Mouse (Mus musculus) intestine, embryonic 16.5 days (tissue): ENCODE results near the gene Slc36a3. TPM values are rescaled to one million over a fixed set of nuclear protein-coding genes. Genes with fewer than 3 reads are reported as not detected.

Experiments
- ATAC-seq: fragments of 200-750 bp; cut with Nextera tagmentation; 2 replicates; pipeline ENCODE4 v1.8.0; 2017; ENCODE audit warnings: moderate TSS enrichment, moderate library complexity
- H3K27ac ChIP-seq: fragments of 300-500 bp; sonication (generic); 2 replicates; pipeline ENCODE4 v1.5.1; 2014; ENCODE audit warnings: mild to moderate bottlenecking, low read length
- H3K27me3 ChIP-seq: fragments of 300-500 bp; sonication (generic); replicated peaks from 2 replicates; pipeline ENCODE4 v1.6.1; 2014; ENCODE audit warnings: low read length, control low read depth, mixed read lengths; ENCODE audit not compliant: control insufficient read depth, insufficient read depth
- H3K36me3 ChIP-seq: fragments of 300-500 bp; sonication (generic); 2 replicates; pipeline ENCODE4 v1.6.1; 2014; ENCODE audit warnings: low read length, control low read depth; ENCODE audit not compliant: control insufficient read depth, insufficient read depth
- H3K4me1 ChIP-seq: fragments of 300-500 bp; sonication (generic); 2 replicates; pipeline ENCODE4 v1.6.1; 2014; ENCODE audit warnings: low read length, control low read depth, mixed read lengths; ENCODE audit not compliant: control insufficient read depth, insufficient read depth
- H3K4me2 ChIP-seq: fragments of 300-500 bp; sonication (generic); 2 replicates; pipeline ENCODE4 v1.6.1; 2014; ENCODE audit warnings: low read depth, low read length, control low read depth
- H3K4me3 ChIP-seq: fragments of 300-500 bp; sonication (generic); 2 replicates; pipeline ENCODE4 v1.5.1; 2014; ENCODE audit warnings: mild to moderate bottlenecking, low read length
- H3K9ac ChIP-seq: fragments of 300-500 bp; sonication (generic); 2 replicates; pipeline ENCODE4 v1.6.1; 2014; ENCODE audit warnings: low read depth, low read length
- H3K9me3 ChIP-seq: fragments of 300-500 bp; sonication (generic); 2 replicates; pipeline ENCODE4 v1.6.1; 2016; ENCODE audit warnings: low read length, control low read depth; ENCODE audit not compliant: control insufficient read depth
- WGBS: fragments of 180-500 bp; shearing (Covaris S2); extraction: QIAGEN DNeasy Blood & Tissue Kit; methylation state at CpG from one replicate; pipeline ENCODE4 v1.1.7; 2014; 5-methylcytosine and 5-hydroxymethylcytosine counted together
- polyA plus RNA-seq: library from polyadenylated mRNA; unstranded; fragments of >200 nt; fragmentation: Nextera tagmentation; extraction: Ambion mirVana; gene quantifications from 2 replicates; pipeline ENCODE4 v1.2.1, GENCODE M21; 2015

Slc36a3 gene
- polyA plus RNA-seq, 1 experiment from 2014 or later, result not detected

DNA sequence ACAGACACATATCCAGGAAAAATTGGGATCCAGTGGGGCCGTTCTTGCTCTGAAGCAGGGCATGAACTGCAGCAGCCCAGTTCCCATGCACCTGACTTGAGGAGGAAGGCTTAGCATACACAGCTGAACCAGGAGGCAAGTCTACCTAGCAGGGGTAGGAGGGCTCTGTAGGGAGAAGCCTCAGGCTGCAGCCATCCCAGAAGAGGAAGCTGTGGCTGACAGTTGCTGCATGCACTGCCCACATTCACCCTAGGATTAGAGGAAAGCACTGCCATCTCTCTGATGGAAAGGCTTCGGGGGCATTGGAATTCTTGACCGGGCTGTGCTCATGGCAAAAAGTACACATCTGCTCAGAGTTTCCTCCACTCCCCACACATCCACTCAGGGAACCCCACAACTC is 28.3 kb upstream of the Slc36a3 start:
- no peak overlapping the region for H3K27ac ChIP-seq
- H3K9ac ChIP-seq, result no peak overlapping the region
- 0 out of 2 replicates have a peak, but pooled peaks cover 2% of the 10 kb centered on the region for H3K4me1 ChIP-seq
- no peak overlapping the region for H3K4me3 ChIP-seq
- H3K4me2 ChIP-seq, result no peak overlapping the region
- H3K9me3 ChIP-seq, result no peaks in the 10 kb centered on the region
- no peaks in the 10 kb centered on the region for H3K27me3 ChIP-seq
- ATAC-seq, result no peak
- H3K36me3 ChIP-seq, result no peaks in the 10 kb centered on the region
- WGBS, result 75% methylated on average over 3 of the region's 3 CpGs

DNA sequence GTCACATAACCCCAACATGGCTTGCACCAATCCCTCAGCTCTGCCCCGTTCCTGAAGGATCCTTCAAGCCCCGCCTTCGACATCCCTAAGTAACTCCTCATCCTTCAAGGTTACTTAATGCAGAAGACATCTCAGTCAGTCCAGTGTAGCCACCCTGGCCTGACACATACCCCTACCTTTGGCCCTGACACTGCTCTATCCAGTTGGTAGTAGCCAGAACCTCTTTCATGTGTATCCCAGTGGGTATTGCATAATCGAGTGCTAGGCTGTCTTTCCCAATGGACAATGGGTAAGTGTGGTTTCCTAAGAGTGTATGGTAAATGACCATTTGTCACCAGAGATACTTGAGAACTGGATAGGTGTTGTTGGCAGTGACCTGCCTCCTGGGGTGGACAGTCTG is 27.3 kb upstream of the Slc36a3 start:
- H3K4me2 ChIP-seq, result no peak overlapping the region

DNA sequence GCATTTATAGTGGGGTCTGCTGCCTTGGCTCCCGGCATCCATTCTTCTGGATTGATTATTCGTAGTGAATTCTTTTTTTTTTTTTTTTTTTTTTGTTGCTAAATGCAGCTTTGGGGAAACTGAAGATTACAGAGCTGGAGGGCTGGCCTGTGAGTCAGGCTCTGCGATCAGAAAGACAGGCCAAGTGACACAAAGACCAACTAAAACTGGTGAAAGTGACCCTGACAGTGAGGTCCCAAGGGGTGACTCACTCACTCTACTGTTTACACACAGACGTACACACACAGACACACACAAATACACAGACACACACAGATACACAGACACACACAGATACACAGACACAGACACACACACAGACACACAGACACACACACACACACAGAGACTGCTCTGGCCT is 19.0 kb upstream of the Slc36a3 start:
- H3K4me3 ChIP-seq, result no peak overlapping the region
- H3K36me3 ChIP-seq, result no peaks in the 10 kb centered on the region
- H3K9me3 ChIP-seq, result no peaks in the 10 kb centered on the region
- 72% methylated on average over 4 of the region's 4 CpGs for WGBS
- no peak for ATAC-seq
- H3K27ac ChIP-seq, result no peak overlapping the region
- no peaks in the 10 kb centered on the region for H3K4me1 ChIP-seq
- H3K27me3 ChIP-seq, result no peaks in the 10 kb centered on the region
- H3K4me2 ChIP-seq, result no peak overlapping the region
- no peak overlapping the region for H3K9ac ChIP-seq

More for the DNA sequence above, 27.3 kb upstream of the Slc36a3 start:
- no peaks in the 10 kb centered on the region for H3K36me3 ChIP-seq
- no peaks in the 10 kb centered on the region for H3K27me3 ChIP-seq
- no peak overlapping the region for H3K4me3 ChIP-seq
- H3K9ac ChIP-seq, result no peak overlapping the region
- no peaks in the 10 kb centered on the region for H3K4me1 ChIP-seq
- no peaks in the 10 kb centered on the region for H3K9me3 ChIP-seq
- 83% methylated on average over 4 of the region's 4 CpGs for WGBS
- H3K27ac ChIP-seq, result no peak overlapping the region
- ATAC-seq, result no peak

DNA sequence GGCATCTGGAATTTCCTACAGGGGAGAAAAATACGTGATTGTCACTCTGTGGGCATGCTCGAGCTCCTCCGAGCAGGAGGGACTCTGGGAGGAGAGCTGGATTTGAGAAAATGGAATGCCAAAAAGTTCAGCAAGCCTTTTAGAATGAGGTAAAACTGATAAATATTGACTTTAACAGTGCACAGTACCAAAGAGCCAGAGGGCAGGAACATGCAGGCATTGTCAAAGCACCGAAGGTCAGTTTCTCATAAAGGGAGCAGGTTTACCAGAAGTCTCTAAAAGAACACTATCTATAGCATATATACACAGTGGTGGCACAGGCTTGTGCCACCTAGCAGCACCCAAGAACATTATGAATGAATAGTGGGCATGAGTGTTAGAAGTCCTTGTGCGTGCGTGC is 17.4 kb upstream of the Slc36a3 start:
- H3K9ac ChIP-seq, result no peak overlapping the region
- no peak for ATAC-seq
- no peak overlapping the region for H3K4me2 ChIP-seq
- WGBS, result 86% methylated on average over 6 of the region's 6 CpGs
- no peaks in the 10 kb centered on the region for H3K9me3 ChIP-seq
- no peaks in the 10 kb centered on the region for H3K4me1 ChIP-seq
- no peak overlapping the region for H3K4me3 ChIP-seq
- no peaks in the 10 kb centered on the region for H3K27me3 ChIP-seq
- no peaks in the 10 kb centered on the region for H3K36me3 ChIP-seq
- no peak overlapping the region for H3K27ac ChIP-seq

DNA sequence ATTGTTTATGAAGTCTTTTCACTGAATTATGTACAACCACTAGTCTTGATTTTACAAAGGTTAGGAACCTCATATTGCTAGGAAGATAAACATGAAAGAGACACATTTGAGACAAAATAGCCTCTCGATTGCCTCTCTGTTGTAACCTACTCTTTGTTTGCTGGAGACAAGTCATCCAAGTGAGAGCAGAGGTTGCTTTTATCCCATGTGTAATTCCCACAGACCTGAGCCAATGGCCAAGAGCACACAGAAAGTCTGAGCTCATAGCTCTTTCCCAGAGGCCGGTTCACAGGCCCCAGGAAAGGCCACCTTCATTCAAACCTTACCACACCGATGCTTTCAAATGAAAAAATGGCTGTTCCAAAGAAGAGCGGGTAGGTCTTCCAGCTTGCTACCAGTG is 17.0 kb upstream of the Slc36a3 start:
- Histone ChIP-seq H3K4me1 (no peaks in the 10 kb centered on the region), H3K27ac (no peak overlapping the region), H3K4me2 (no peak overlapping the region), H3K9ac (no peak overlapping the region), H3K27me3 (no peaks in the 10 kb centered on the region), H3K4me3 (no peak overlapping the region), H3K36me3 (no peaks in the 10 kb centered on the region), H3K9me3 (no peaks in the 10 kb centered on the region)
- ATAC-seq, result no peak
- WGBS, result 83% methylated on average over 4 of the region's 4 CpGs

DNA sequence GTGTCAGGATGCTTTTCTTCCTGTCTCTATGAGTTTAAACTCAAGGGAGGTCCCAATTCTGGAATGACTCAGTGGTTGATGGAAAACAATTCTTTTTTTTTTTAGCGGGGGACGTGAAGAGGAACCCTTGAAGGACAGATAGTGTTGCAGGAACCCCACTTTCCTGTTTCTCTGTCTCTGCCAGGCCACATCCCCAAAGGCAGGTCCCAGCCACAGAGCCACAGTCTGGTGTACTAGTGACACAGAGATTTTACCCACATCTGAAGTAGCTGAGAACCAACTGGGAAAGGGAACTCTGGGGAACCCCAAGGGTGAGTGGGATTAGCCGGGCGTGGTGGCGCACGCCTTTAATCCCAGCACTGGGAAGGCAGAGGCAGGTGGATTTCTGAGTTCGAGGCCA is 14.2 kb upstream of the Slc36a3 start:
- H3K9me3 ChIP-seq, result no peaks in the 10 kb centered on the region
- H3K9ac ChIP-seq, result no peak overlapping the region
- H3K4me2 ChIP-seq, result no peak overlapping the region
- H3K4me1 ChIP-seq, result no peaks in the 10 kb centered on the region
- H3K4me3 ChIP-seq, result no peak overlapping the region
- ATAC-seq, result no peak
- no peaks in the 10 kb centered on the region for H3K27me3 ChIP-seq
- no peak overlapping the region for H3K27ac ChIP-seq
- 90% methylated on average over 7 of the region's 7 CpGs for WGBS
- no peaks in the 10 kb centered on the region for H3K36me3 ChIP-seq

DNA sequence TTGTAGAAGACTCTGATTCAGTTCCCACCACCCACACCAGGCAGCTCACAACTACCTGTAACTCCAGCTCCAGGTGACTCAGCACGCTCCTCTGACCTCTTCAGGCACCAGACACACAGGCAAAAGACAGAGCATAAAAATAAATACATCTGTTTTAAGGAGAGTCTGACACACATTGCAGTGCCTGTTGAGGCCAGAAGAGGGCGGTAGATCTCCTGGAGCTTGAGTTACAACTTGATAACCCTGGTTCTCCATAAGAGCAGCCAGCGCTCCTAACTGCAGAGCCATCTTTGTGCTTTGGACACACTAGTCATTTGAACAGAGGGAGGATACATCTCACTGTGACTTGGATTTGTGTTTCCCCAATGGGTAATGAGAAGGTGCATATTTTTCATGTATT is 13.2 kb upstream of the Slc36a3 start:
- WGBS, result 48% methylated on average over 3 of the region's 3 CpGs
- H3K4me2 ChIP-seq, result no peak overlapping the region
- H3K27ac ChIP-seq, result no peak overlapping the region
- no peak overlapping the region for H3K9ac ChIP-seq
- no peaks in the 10 kb centered on the region for H3K9me3 ChIP-seq
- H3K36me3 ChIP-seq, result no peaks in the 10 kb centered on the region
- H3K27me3 ChIP-seq, result no peaks in the 10 kb centered on the region
- H3K4me1 ChIP-seq, result no peaks in the 10 kb centered on the region
- no peak overlapping the region for H3K4me3 ChIP-seq
- no peak for ATAC-seq

DNA sequence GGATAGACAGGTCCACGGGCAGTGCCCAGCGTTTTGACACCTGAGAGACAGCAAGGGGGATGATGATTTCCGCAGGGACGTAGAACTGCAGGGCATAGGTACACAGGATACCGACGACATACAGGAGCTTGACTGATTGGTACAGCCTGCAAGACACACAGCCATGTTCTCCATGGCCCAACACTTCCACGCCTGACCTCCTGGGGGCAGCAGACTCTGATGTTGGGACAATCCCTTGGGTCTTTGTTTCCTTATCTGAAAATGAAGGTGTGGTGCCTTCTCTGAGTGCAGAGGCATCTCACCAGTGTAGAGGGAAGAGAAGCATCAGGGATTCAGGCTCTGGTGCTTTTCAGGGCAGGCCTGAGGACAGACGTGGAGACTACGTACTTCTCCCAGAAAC is 11.2 kb upstream of the Slc36a3 start:
- Histone ChIP-seq H3K4me2 (no peak overlapping the region), H3K9me3 (no peaks in the 10 kb centered on the region), H3K27ac (no peak overlapping the region), H3K9ac (no peak overlapping the region), H3K36me3 (no peaks in the 10 kb centered on the region), H3K4me3 (no peak overlapping the region), H3K4me1 (no peaks in the 10 kb centered on the region), H3K27me3 (no peaks in the 10 kb centered on the region)
- WGBS, result 53% methylated on average over 9 of the region's 9 CpGs
- ATAC-seq, result no peak

DNA sequence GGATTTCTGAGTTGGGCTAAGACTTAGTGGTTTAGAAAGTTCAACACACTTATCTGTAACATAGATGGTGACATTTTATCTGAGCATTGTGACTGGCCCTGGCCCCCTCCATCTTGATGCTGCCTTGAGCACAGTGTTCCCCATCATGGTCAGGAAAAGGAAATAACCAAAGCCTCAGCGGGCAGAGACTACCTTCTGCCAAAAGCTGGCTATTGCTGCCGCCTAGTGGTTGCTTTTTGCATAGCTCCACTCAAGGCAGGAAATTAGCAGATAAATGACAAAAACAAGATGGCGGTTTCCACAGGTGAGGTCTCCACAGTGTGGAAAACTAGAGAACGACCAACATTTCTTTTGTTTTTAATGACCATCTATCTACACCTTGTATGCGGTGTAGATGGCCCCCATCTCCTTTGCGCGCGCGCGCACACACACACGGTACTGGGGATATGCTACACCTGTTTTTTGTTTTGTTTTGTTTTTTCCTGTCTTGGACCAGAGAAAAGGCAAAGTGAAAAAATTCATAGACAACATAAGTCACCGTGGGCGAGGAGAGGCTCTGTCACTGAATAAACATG is 7.4 kb upstream of the Slc36a3 start:
- ATAC-seq, result no peak
- no peak overlapping the region for H3K4me3 ChIP-seq
- no peaks in the 10 kb centered on the region for H3K4me1 ChIP-seq
- H3K9me3 ChIP-seq, result no peaks in the 10 kb centered on the region
- no peak overlapping the region for H3K4me2 ChIP-seq
- H3K27me3 ChIP-seq, result no peaks in the 10 kb centered on the region
- 56% methylated on average over 13 of the region's 13 CpGs for WGBS
- H3K9ac ChIP-seq, result no peak overlapping the region
- H3K27ac ChIP-seq, result no peak overlapping the region
- H3K36me3 ChIP-seq, result no peaks in the 10 kb centered on the region

DNA sequence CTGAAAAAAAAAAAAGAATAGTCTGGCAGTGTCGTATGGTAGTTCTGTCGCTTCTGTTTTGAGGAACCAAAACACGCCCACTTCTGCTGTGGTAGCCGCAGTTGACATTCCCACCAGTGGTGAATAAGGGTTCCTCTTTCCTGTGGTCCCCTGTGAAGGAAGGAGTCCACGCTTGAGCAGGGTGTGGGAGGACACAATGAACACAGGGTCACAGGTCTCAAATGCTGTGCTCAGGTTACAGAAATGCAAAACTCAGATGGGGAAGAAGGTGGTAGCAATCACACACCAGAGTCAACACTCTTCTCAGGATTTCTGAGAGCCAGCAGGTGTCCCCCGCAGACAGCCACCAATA is 3.5 kb upstream of the Slc36a3 start:
- H3K4me2 ChIP-seq, result no peak overlapping the region
- H3K27me3 ChIP-seq, result no peaks in the 10 kb centered on the region
- no peaks in the 10 kb centered on the region for H3K9me3 ChIP-seq
- ATAC-seq, result no peak
- no peak overlapping the region for H3K4me3 ChIP-seq
- H3K36me3 ChIP-seq, result no peaks in the 10 kb centered on the region
- no peak overlapping the region for H3K9ac ChIP-seq
- H3K4me1 ChIP-seq, result no peaks in the 10 kb centered on the region
- no peak overlapping the region for H3K27ac ChIP-seq
- 67% methylated on average over 6 of the region's 6 CpGs for WGBS
